Mouse (Mus musculus) kidney, postnatal 0 days (tissue): ENCODE data around the gene Bpifb9b. TPM values are rescaled to one million over a fixed set of nuclear protein-coding genes. Genes with fewer than 3 reads are reported as not detected.
"Not testable (repeated sequence)": the region's sequence is repeated elsewhere in the genome, so short reads cannot be mapped to it uniquely, and the experiment has no call there.

Experiments
- ATAC-seq: fragments of 200-750 bp; cut with Nextera tagmentation; replicated peaks from 2 replicates; pipeline ENCODE4 v1.8.0; 2017; ENCODE audit warnings: low read depth, moderate number of reproducible peaks, moderate TSS enrichment, moderate library complexity; ENCODE audit not compliant: low FRiP score
- DNase-seq: peaks from one replicate; pipeline ENCODE4 v3.0.0-alpha.2; 2016; ENCODE audit warnings: low spot score
- H3K27ac ChIP-seq: fragments of 300-500 bp; sonication (generic); 2 replicates; pipeline ENCODE4 v1.5.1; 2014; ENCODE audit warnings: mild to moderate bottlenecking
- H3K27me3 ChIP-seq: fragments of 300-500 bp; sonication (generic); 2 replicates; pipeline ENCODE4 v1.6.1; 2014; ENCODE audit warnings: low read length, mixed read lengths; ENCODE audit not compliant: insufficient read depth
- H3K36me3 ChIP-seq: fragments of 300-500 bp; sonication (generic); 2 replicates; pipeline ENCODE4 v1.6.1; 2014; ENCODE audit warnings: low read length, mixed read lengths; ENCODE audit not compliant: insufficient read depth
- H3K4me1 ChIP-seq: fragments of 300-500 bp; sonication (generic); replicated peaks from 2 replicates; pipeline ENCODE4 v1.6.1; 2014; ENCODE audit warnings: antibody characterized with exemption, low read length, mixed read lengths; ENCODE audit not compliant: insufficient read depth
- H3K4me2 ChIP-seq: fragments of 300-500 bp; sonication (generic); 2 replicates; pipeline ENCODE4 v1.6.1; 2014; ENCODE audit warnings: mild to moderate bottlenecking, low read length, moderate library complexity, mixed read lengths
- H3K4me3 ChIP-seq: fragments of 300-500 bp; sonication (generic); replicated peaks from 2 replicates; pipeline ENCODE4 v1.5.1; 2014; ENCODE audit warnings: low read depth, low read length
- H3K9ac ChIP-seq: fragments of 300-500 bp; sonication (generic); 2 replicates; pipeline ENCODE4 v1.6.1; 2014; ENCODE audit warnings: low read depth, low read length
- H3K9me3 ChIP-seq: fragments of 300-500 bp; sonication (generic); replicated peaks from 2 replicates; pipeline ENCODE4 v1.6.1; 2016; ENCODE audit warnings: low read length, inconsistent platforms, mixed read lengths
- CTCF ChIP-seq: IDR thresholded peaks from 2 replicates; pipeline ENCODE4 v1.5.1; 2016; ENCODE audit warnings: antibody characterized with exemption, low read depth, mild to moderate bottlenecking, moderate library complexity
- WGBS: fragments of 180-500 bp; shearing (Covaris S2); extraction: QIAGEN DNeasy Blood & Tissue Kit; methylation state at CpG from one replicate; pipeline ENCODE4 v1.1.7; 2014; 5-methylcytosine and 5-hydroxymethylcytosine counted together
- polyA plus RNA-seq: library from polyadenylated mRNA; unstranded; fragments of >200 nt; fragmentation: Nextera tagmentation; extraction: Ambion mirVana; gene quantifications from 2 replicates; pipeline ENCODE4 v1.2.1, GENCODE M21; 2015

Gene Bpifb9b
- polyA plus RNA-seq, 1 experiment from 2014 or later = not detected

DNA sequence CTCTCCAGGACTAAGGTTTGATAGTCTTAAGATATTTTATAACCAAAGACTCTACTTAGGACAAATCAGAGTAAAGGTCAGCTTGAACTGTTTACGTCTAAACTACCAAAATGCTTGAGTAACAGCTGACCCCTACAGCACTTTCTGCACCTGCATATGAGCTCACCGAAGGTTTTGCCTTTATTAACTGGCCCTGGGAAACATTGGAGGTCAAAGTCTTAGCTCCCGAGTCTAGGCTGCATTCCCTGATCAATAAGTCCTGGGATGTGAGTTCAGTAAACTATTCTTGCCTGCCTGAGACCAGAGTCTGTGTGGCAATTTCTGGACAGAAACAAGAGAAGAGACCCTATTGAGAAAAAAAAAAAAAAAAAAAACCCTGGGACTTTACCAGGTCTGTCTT is 41.1 kb downstream of the Bpifb9b start:
- Histone ChIP-seq H3K4me2 (no peak overlapping the region), H3K27me3 (no peaks in the 10 kb centered on the region), H3K4me1 (no peaks in the 10 kb centered on the region), H3K9ac (no peak overlapping the region), H3K27ac (no peak overlapping the region), H3K4me3 (no peak overlapping the region), H3K9me3 (no peaks in the 10 kb centered on the region), H3K36me3 (peaks cover 20% of the 10 kb centered on the region)
- DNase-seq = no peak
- ATAC-seq = no peak
- TF ChIP-seq CTCF = no peak
- 83% methylated on average over 3 of the region's 3 CpGs for WGBS

DNA sequence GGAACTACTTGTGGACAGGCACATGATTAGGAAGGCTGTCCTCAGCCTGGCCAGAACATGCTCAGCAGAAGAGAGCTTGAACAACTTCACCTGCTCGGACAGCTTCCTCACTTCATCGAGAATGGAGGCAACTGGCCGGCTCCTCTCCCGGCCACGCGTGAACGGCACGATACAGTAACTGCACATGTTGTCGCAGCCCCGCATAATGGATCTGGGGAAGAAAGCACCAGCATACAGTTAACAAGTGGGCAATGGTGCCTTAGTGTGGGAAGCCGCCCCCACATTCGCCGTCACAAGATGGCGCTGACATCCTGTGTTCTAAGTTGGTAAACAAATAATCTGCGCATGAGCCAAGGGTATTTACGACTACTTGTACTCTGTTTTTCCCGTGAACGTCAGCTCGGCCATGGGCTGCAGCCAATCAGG is 47.0 kb downstream of the Bpifb9b start:
- H3K27ac ChIP-seq = 0 out of 2 replicates have a peak overlapping the region, but pooled peaks have one; percentile 3
- H3K9me3 ChIP-seq, DNase-seq, H3K27me3 ChIP-seq, H3K4me1 ChIP-seq: not testable (repeated sequence)
- 0 out of 2 replicates have a peak overlapping the region, but pooled peaks have one; percentile 6 for H3K9ac ChIP-seq
- peak overlapping the region; percentile 36 for H3K4me2 ChIP-seq
- H3K36me3 ChIP-seq = peaks cover 14% of the 10 kb centered on the region; the same call in 1 of the 2 replicates
- peak overlapping the region; percentile 16 for H3K4me3 ChIP-seq
- 74% methylated on average over 14 of the region's 19 CpGs for WGBS
- peak; percentile 61 for ATAC-seq

DNA sequence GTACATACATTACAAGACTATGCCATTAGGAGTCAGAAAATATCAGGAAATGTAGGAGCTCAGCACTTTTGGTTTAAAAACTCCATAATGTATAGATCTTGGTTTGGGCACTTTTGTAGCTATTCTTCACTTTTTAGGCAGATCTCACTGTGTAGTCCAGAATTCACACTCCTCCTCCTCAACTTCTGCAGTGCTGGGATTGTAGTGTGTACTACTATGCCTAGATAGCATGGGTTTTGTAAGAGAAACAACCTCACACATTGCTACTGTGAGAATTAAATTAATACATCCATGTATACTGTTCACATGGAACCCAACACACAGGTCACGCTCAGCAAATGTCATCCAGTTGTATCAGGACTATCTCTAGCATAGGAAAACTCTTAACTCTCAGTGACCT is 60.5 kb downstream of the Bpifb9b start:
- Histone ChIP-seq H3K4me1 (no peaks in the 10 kb centered on the region), H3K4me2 (no peak overlapping the region), H3K27me3 (no peaks in the 10 kb centered on the region), H3K4me3 (no peak overlapping the region), H3K27ac (no peak overlapping the region), H3K36me3 (peaks cover 26% of the 10 kb centered on the region), H3K9me3 (no peaks in the 10 kb centered on the region), H3K9ac (no peak overlapping the region)
- 96% methylated on average over 1 of the region's 1 CpGs for WGBS
- ATAC-seq = no peak
- no peak for TF ChIP-seq CTCF
- DNase-seq = no peak

Other genes with a start within 250 kb of the Bpifb9b start
- not detected in 2 replicates for gene Bpifa3, start 176.9 kb upstream of the Bpifb9b start, polyA plus RNA-seq
- gene Bpifa1, start 164.3 kb upstream of the Bpifb9b start, polyA plus RNA-seq = not detected in 2 replicates
- gene Bpifa5, start 144.6 kb upstream of the Bpifb9b start, polyA plus RNA-seq = not detected in 2 replicates
- gene Bpifb1, start 116.4 kb upstream of the Bpifb9b start, polyA plus RNA-seq = 0.14 TPM in 1 of 2 replicates, not detected in the other
- gene Bpifb5, start 83.5 kb upstream of the Bpifb9b start, polyA plus RNA-seq = 1.2 and 1.5 TPM in 2 replicates
- gene Bpifb9a, start 49.4 kb upstream of the Bpifb9b start, polyA plus RNA-seq = not detected in 2 replicates
- 13.9 and 25.2 TPM in 2 replicates for gene Cdk5rap1, start 65.8 kb downstream of the Bpifb9b start, polyA plus RNA-seq
- 16.8 and 16.9 TPM in 2 replicates for gene Snta1, start 100.9 kb downstream of the Bpifb9b start, polyA plus RNA-seq
- 23.6 and 26.0 TPM in 2 replicates for gene Cbfa2t2, start 129.3 kb downstream of the Bpifb9b start, polyA plus RNA-seq
- 0.80 and 1.1 TPM in 2 replicates for gene 1700003F12Rik, start 239.9 kb downstream of the Bpifb9b start, polyA plus RNA-seq
- gene Actl10, start 244.5 kb downstream of the Bpifb9b start, polyA plus RNA-seq = 0.09 TPM in 1 of 2 replicates, not detected in the other